Comparison of ENCODE assay signal across 9 mouse cellular contexts in the genomic region with DNA sequence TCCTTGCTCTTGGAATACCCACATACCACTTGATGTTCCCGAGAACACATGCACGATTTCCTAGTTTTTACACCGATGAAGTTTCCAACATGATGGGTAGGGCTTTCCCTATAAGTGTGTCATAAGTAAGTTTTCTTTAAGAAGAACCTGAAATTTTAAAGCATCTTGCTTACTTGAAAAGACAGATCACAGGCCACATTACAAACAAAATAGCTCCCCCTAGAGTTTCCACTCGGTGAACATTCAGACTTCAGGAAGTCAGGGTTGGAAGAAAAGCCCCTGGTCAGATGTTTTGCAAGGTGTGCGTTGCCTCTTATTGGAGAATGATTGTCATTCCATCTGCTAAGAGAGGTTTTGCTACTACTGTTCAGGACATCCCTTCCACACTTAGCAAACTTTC.
DNase-seq lines count a peak whose midpoint lies in the region; ATAC-seq and TF ChIP-seq lines count a peak whose summit lies in the region.
"Had no signal": no experiment of that assay in that cellular context is flagged by ENCODE, and none has a peak within 500 bp of the region (broad histone marks: within the 10 kb centered on the region; RNA-seq: fewer than 3 reads in every experiment).

No protein-coding gene starts in this region.

- no peaks in the 10 kb centered on the region for H3K36me3 ChIP-seq in intestine, embryonic 16.5 days (ENCODE audit: control insufficient read depth, insufficient read depth, low read length)
- H3K36me3 ChIP-seq in stomach, postnatal 0 days (ENCODE audit: control insufficient read depth, insufficient read depth, low read length), result no peaks in the 10 kb centered on the region
- H3K36me3 ChIP-seq: heart, embryonic 13.5 days had no signal

- TF ChIP-seq CTCF in stomach, postnatal 0 days (IDR thresholded peaks at IDR 0.05; ENCODE audit: low read depth), result peak; percentile 76

- H3K9ac ChIP-seq in intestine, embryonic 16.5 days (ENCODE audit: low read depth, low read length), result no peak overlapping the region
- no peak overlapping the region for H3K9ac ChIP-seq in stomach, postnatal 0 days (ENCODE audit: low read length)
- H3K9ac ChIP-seq: heart, embryonic 13.5 days had no signal

- no peaks in the 10 kb centered on the region for H3K27me3 ChIP-seq in intestine, embryonic 16.5 days (replicated peaks; ENCODE audit: control insufficient read depth, insufficient read depth, low read length)
- H3K27me3 ChIP-seq in stomach, postnatal 0 days (ENCODE audit: control insufficient read depth, insufficient read depth, low read length), result no peaks in the 10 kb centered on the region
- H3K27me3 ChIP-seq: heart, embryonic 13.5 days had no signal

- intact Hi-C loops in heart, postnatal 36 days (cut with DNase I), result loop anchor here (2.0 kb wide), 1 partner anchor 96 kb away; no protein-coding TSS in a partner anchor

- H3K4me1 ChIP-seq in intestine, embryonic 16.5 days (ENCODE audit: control insufficient read depth, insufficient read depth, low read length), result no peaks in the 10 kb centered on the region
- no peaks in the 10 kb centered on the region for H3K4me1 ChIP-seq in stomach, postnatal 0 days (replicated peaks; ENCODE audit: control insufficient read depth, insufficient read depth)

- H3K4me3 ChIP-seq in intestine, embryonic 16.5 days (ENCODE audit: low read length), result no peak overlapping the region
- no peak overlapping the region for H3K4me3 ChIP-seq in stomach, postnatal 0 days (ENCODE audit: low read depth, low read length)
- H3K4me3 ChIP-seq: heart, embryonic 13.5 days had no signal

- H3K27ac ChIP-seq in intestine, embryonic 16.5 days (ENCODE audit: low read length), result peak overlapping the region; percentile 38; the same call in 1 of the 2 replicates
- peak overlapping the region; percentile 53; the same call in 1 of the 2 replicates for H3K27ac ChIP-seq in stomach, postnatal 0 days (replicated peaks)
- H3K27ac ChIP-seq: heart, embryonic 13.5 days had no signal

- H3K4me2 ChIP-seq in intestine, embryonic 16.5 days (ENCODE audit: low read depth, low read length), result no peak overlapping the region
- H3K4me2 ChIP-seq in stomach, postnatal 0 days (replicated peaks; ENCODE audit: low read depth), result peak overlapping the region; percentile 26; the same call in 1 of the 2 replicates
- H3K4me2 ChIP-seq: heart, embryonic 13.5 days had no signal

- peak; percentile 73 for DNase-seq in heart, adult 8-10 months (ENCODE audit: low spot score)
- no peak for DNase-seq in heart, postnatal 36 days
- peak; percentile 2 for DNase-seq in thymus, postnatal 0 days (ENCODE audit: low spot score)
- no peak for DNase-seq in thymus, adult 18-20 months
- no peak for DNase-seq in stomach, postnatal 0 days (ENCODE audit: low spot score)
- DNase-seq in liver, result no peak

- no peaks in the 10 kb centered on the region for H3K9me3 ChIP-seq in intestine, embryonic 16.5 days (ENCODE audit: control insufficient read depth, low read length)
- no peaks in the 10 kb centered on the region for H3K9me3 ChIP-seq in stomach, postnatal 0 days (ENCODE audit: control insufficient read depth, low read length)
- H3K9me3 ChIP-seq: heart, embryonic 13.5 days had no signal

- no peak for ATAC-seq in intestine, embryonic 16.5 days
- ATAC-seq in stomach, postnatal 0 days (ENCODE audit: low FRiP score, low TSS enrichment), result no peak; the same call in 1 of the 2 replicates
- ATAC-seq in megakaryocyte progenitor cell, adult 5-6 weeks (replicated peaks; ENCODE audit: poor library complexity), result no peak

- 63% methylated on average over 5 of the region's 5 CpGs for WGBS in intestine, embryonic 16.5 days
- WGBS in stomach, postnatal 0 days, result 52% methylated on average over 5 of the region's 5 CpGs

- TF ChIP-seq EP300 in stomach, postnatal 0 days (optimal IDR thresholded peaks at IDR 0.05), result no peak

Comparison
In these comparisons a context has a peak if more than half of its experiments do, and no peak if none do; other contexts are left out.
1. DNase-seq: peak in heart, adult 8-10 months (single experiment) and thymus, postnatal 0 days (single experiment); none in heart, postnatal 36 days (0 of 2), thymus, adult 18-20 months (0 of 2), stomach, postnatal 0 days (single experiment) and liver (single experiment).